Mouse (Mus musculus) bone marrow, adult 2 months (tissue): ENCODE measurements around the gene Slc39a1.

Experiments used
- CTCF ChIP-seq: fragments of 200-500 bp; IDR thresholded peaks from 2 replicates; pipeline ENCODE4 v1.5.1; 2011; ENCODE audit warnings: low read length, control low read depth; ENCODE audit not compliant: control insufficient read depth, insufficient read depth
- POLR2A ChIP-seq: fragments of 200-500 bp; IDR thresholded peaks from 2 replicates; pipeline ENCODE4 v1.6.1; 2011; ENCODE audit warnings: low read depth, mild to moderate bottlenecking, control low read depth, low read length, borderline replicate concordance; ENCODE audit not compliant: control insufficient read depth

DNA sequence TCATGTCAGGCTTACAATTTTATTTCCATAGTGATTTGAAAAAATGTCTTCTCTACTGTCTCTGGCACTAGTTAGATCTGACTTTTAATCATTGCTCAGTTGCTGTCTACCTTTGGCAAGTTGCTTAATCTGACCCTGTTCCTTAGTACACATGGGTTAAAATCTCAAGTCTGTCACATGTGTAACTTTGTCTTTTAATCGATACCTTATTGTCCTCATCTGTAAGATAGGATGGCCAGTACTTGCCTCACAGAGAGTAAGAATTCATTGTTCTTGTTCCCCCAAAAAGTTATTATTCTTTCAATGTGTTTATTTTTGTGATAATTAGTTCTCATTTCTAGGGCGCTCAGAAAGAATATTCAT lies 44.0 kb downstream of the Slc39a1 start:
- TF ChIP-seq CTCF (no peak), POLR2A (no peak)
